Mouse (Mus musculus): ENCODE results near the gene Lin28b.

The Lin28b gene

DNA sequence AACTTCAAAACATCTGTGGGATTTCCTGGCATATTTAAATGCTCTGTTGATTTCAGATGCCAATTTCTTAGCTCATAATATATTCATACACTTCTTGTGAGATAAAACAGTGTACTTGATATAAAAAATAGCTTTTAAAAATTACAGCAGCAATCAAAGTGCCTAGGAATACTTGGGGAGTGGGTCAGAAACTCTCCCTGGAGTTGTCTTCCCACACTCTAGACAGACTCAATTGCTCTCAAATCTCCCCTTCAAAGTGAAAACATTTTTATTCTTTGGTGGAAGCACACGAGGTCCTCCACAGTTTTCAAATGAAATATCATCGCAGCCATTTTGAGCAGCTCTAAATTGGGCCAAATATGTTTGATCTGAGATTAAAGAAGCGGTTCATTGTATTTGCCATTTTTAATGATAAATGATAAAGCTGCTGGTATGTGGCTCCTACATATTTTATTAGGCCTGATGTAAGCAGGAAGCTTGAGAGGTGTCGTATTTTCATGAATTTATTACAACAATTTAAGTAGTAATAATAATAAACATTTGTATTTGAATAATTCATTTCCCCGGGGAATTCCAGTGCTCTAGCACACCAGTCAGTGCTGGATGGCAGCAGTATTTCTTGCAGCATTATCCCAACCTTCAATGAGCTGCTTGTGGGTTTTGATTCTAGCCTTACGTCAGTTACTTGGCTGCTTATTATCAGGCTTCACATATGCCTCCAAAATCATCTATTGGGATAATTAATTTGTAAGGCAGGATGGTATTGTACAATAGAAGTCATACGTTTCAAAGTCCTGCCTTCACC, 157.8 kb downstream of the Lin28b start:
- H3K27me3 ChIP-seq (ENCODE audit: insufficient read depth, low read length), result peaks cover 5% of the 10 kb centered on the region
- no peaks in the 10 kb centered on the region for H3K36me3 ChIP-seq (ENCODE audit: insufficient read depth, low read length)
- H3K4me3 ChIP-seq (replicated peaks; ENCODE audit: low read length), result no peak overlapping the region
- H3K4me1 ChIP-seq (replicated peaks; ENCODE audit: low read depth, low read length), result no peaks in the 10 kb centered on the region; the same call in 1 of the 2 replicates
- TF ChIP-seq NANOG (IDR thresholded peaks at IDR 0.05; ENCODE audit: borderline replicate concordance, low read length) (no peak), CTCF (conservative IDR thresholded peaks at IDR 0.05; ENCODE audit: low read length) (no peak), POU5F1 (IDR thresholded peaks at IDR 0.05; ENCODE audit: borderline replicate concordance, low read length) (no peak)
- H3K9me3 ChIP-seq (ENCODE audit: low read length), result no peaks in the 10 kb centered on the region
